Mouse (Mus musculus) lung, embryonic 15.5 days (tissue): ENCODE measurements around the gene Ahnak2. TPM values are rescaled to one million over a fixed set of nuclear protein-coding genes. Genes with fewer than 3 reads are reported as not detected.

ENCODE experiments used
- ATAC-seq: fragments of 200-750 bp; cut with Nextera tagmentation; 2 replicates; pipeline ENCODE4 v1.8.0; 2017; ENCODE audit warnings: moderate number of reproducible peaks, borderline replicate concordance; ENCODE audit not compliant: low FRiP score, low TSS enrichment; ENCODE audit errors: extremely low read depth
- H3K27ac ChIP-seq: fragments of 300-500 bp; sonication (generic); 2 replicates; pipeline ENCODE4 v1.5.1; 2015; ENCODE audit warnings: moderate library complexity, mild to moderate bottlenecking, inconsistent platforms
- H3K27me3 ChIP-seq: fragments of 300-500 bp; sonication (generic); 2 replicates; pipeline ENCODE4 v1.6.1; 2015; ENCODE audit warnings: inconsistent platforms
- H3K36me3 ChIP-seq: fragments of 300-500 bp; sonication (generic); 2 replicates; pipeline ENCODE4 v1.6.1; 2015; ENCODE audit warnings: inconsistent platforms
- H3K4me1 ChIP-seq: fragments of 300-500 bp; sonication (generic); 2 replicates; pipeline ENCODE4 v1.6.1; 2015; ENCODE audit warnings: inconsistent platforms
- H3K4me2 ChIP-seq: fragments of 300-500 bp; sonication (generic); 2 replicates; pipeline ENCODE4 v1.6.1; 2015; ENCODE audit warnings: inconsistent platforms, mild to moderate bottlenecking, moderate library complexity
- H3K4me3 ChIP-seq: fragments of 300-500 bp; sonication (generic); 2 replicates; pipeline ENCODE4 v1.5.1; 2015; ENCODE audit warnings: mild to moderate bottlenecking, inconsistent platforms
- H3K9ac ChIP-seq: fragments of 300-500 bp; sonication (generic); 2 replicates; pipeline ENCODE4 v1.6.1; 2015; ENCODE audit warnings: inconsistent platforms
- H3K9me3 ChIP-seq: fragments of 300-500 bp; sonication (generic); 2 replicates; pipeline ENCODE4 v1.6.1; 2016; ENCODE audit warnings: inconsistent platforms
- WGBS: fragments of 180-500 bp; shearing (Covaris S2); methylation state at CpG from one replicate; pipeline ENCODE4 v1.1.7; 2015; 5-methylcytosine and 5-hydroxymethylcytosine counted together
- polyA plus RNA-seq: library from polyadenylated mRNA; unstranded; fragments of >200 nt; fragmentation: Nextera tagmentation; extraction: Ambion mirVana; gene quantifications from 2 replicates; pipeline ENCODE4 v1.2.1, GENCODE M21; 2015

Gene Ahnak2
- polyA plus RNA-seq, 1 experiment from 2014 or later, result 0.98 TPM

DNA sequence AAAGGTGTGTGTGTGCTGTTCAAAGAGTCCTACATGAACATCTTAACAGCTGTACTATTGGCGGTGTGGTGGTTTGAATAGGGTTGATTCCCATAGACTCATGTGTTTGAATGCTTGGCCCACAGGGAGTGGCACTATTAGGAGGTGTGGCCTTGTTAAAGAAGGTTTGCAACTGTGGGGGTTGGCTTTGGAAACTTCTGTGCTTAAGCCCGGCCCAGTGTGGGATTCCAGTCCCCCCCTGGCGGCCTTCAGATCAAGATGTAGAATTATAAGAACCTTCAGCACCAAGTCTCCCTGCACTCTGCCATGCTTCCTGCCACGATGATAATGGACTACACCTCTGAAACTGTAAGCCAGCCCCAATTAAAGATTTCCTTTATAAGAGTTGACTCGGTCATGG is 30.0 kb upstream of the Ahnak2 start:
- no peak for ATAC-seq
- H3K27me3 ChIP-seq, result no peaks in the 10 kb centered on the region
- H3K36me3 ChIP-seq, result peaks cover 4% of the 10 kb centered on the region
- peaks cover 16% of the 10 kb centered on the region for H3K4me1 ChIP-seq
- no peak overlapping the region for H3K4me3 ChIP-seq
- no peak overlapping the region for H3K9ac ChIP-seq
- H3K9me3 ChIP-seq, result no peaks in the 10 kb centered on the region
- H3K4me2 ChIP-seq, result no peak overlapping the region
- H3K27ac ChIP-seq, result no peak overlapping the region
- 85% methylated on average over 5 of the region's 5 CpGs for WGBS

DNA sequence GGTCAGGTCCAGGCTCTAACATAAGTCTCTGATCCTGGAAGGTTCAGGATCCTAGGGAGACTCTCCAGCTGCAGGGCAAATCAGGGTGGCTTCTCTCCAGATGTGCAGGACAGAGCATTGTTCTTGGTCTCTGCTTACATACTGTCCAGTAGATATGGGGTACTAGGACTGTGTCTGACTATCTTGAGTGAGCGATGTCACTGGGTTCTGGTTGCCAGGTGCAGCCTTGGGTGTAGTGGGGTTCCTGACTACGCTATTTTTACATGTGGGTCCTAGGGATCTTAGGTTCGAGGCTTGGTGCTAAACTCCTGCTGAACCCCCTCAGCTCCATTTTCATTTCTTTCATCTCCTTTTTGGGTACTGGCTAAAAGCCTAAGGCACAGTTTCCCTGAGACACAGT is 28.1 kb upstream of the Ahnak2 start:
- no peak for ATAC-seq
- H3K27me3 ChIP-seq, result no peaks in the 10 kb centered on the region
- H3K9ac ChIP-seq, result peak overlapping the region; percentile 76
- H3K36me3 ChIP-seq, result peaks cover 15% of the 10 kb centered on the region
- peaks cover 35% of the 10 kb centered on the region for H3K4me1 ChIP-seq
- WGBS, result 80% methylated on average over 3 of the region's 3 CpGs
- no peaks in the 10 kb centered on the region for H3K9me3 ChIP-seq
- peak overlapping the region; percentile 73 for H3K4me3 ChIP-seq
- H3K4me2 ChIP-seq, result peak overlapping the region; percentile 65
- H3K27ac ChIP-seq, result no peak overlapping the region

GRCm38 (mm10) chr12:112830141-112830540 is 27.7 kb upstream of the Ahnak2 start:
- 18% methylated on average over 2 of the region's 2 CpGs for WGBS
- Histone ChIP-seq H3K4me3 (peak overlapping the region; percentile 73), H3K27me3 (no peaks in the 10 kb centered on the region), H3K9ac (peak overlapping the region; percentile 76), H3K36me3 (peaks cover 18% of the 10 kb centered on the region), H3K27ac (peak overlapping the region; percentile 51; the same call in 1 of the 2 replicates), H3K4me1 (peaks cover 37% of the 10 kb centered on the region), H3K4me2 (peak overlapping the region; percentile 65), H3K9me3 (no peaks in the 10 kb centered on the region)
- ATAC-seq, result no peak

- peak within 1 kb of the TSS; percentile 65 for H3K4me2 ChIP-seq
- H3K9ac ChIP-seq, result peak within 1 kb of the TSS; percentile 97
- H3K9me3 ChIP-seq, result no peaks in the 10 kb centered on the region
- H3K4me3 ChIP-seq, result peak within 1 kb of the TSS; percentile 73
- WGBS, result under 1% methylated on average over 53 of the region's 72 CpGs
- H3K27ac ChIP-seq, result peak within 1 kb of the TSS; percentile 93
- no peaks in the 10 kb centered on the region for H3K27me3 ChIP-seq
- ATAC-seq, result peak; percentile 97
- peaks cover 44% of the 10 kb centered on the region for H3K4me1 ChIP-seq
- H3K36me3 ChIP-seq, result peaks cover 26% of the 10 kb centered on the region
These were observed 26.9 kb upstream of the Ahnak2 start, which contains the start of gene Cdca4 for GRCm38 (mm10) chr12:112829244-112829864. Gene Cdca4, minus strand, starts transcription at chr12:112829423.

DNA sequence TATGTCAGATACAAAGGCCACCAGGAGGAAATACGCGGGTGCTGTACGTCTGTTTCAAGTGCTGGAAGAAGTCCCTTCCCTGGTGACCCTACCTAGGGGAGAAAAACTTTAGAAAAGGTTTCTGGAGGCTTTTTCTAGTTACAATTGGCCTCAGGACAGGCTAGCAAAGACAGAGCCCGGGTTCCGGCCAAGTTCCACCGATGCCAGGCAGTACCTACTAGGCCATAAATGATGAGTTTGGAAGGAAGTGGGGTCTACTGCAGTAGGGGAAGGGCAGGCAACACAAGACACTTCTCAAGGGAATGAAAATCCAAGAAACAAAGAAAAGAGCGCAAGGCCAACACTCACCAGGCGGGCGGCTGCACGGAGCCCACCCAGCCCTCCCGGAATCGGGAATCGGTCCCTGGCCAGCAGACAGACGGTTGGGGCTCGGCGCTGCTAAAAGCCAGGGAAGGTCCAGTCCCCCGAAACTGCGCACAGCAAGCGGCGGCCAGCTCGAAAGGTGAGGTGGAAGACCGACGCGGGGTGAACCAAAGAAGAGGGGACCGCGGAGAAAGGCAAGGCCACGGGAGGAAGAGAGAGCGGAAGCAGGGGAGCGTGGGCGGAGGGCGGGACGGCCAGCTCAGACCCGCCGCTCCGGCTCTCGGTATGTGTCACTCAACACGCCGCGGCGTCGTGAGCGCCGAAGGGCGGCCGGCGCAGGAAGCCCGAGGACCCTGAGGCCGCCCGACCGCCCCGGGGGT is 26.2 kb upstream of the Ahnak2 start:
- H3K9me3 ChIP-seq, result no peaks in the 10 kb centered on the region
- peak overlapping the region; percentile 61 for H3K4me2 ChIP-seq
- H3K27ac ChIP-seq, result peak overlapping the region; percentile 93
- H3K4me3 ChIP-seq, result peak overlapping the region; percentile 73
- peaks cover 50% of the 10 kb centered on the region for H3K4me1 ChIP-seq
- ATAC-seq, result peak; percentile 83
- peaks cover 32% of the 10 kb centered on the region for H3K36me3 ChIP-seq
- WGBS, result under 1% methylated on average over 48 of the region's 51 CpGs
- H3K27me3 ChIP-seq, result no peaks in the 10 kb centered on the region
- peak overlapping the region; percentile 97 for H3K9ac ChIP-seq

GRCm38 (mm10) chr12:112825901-112826300 is 23.4 kb upstream of the Ahnak2 start:
- Histone ChIP-seq H3K4me2 (0 out of 2 replicates have a peak overlapping the region, but pooled peaks have one; percentile 61), H3K36me3 (peaks cover 46% of the 10 kb centered on the region)
- WGBS, result 69% methylated on average over 5 of the region's 5 CpGs

DNA sequence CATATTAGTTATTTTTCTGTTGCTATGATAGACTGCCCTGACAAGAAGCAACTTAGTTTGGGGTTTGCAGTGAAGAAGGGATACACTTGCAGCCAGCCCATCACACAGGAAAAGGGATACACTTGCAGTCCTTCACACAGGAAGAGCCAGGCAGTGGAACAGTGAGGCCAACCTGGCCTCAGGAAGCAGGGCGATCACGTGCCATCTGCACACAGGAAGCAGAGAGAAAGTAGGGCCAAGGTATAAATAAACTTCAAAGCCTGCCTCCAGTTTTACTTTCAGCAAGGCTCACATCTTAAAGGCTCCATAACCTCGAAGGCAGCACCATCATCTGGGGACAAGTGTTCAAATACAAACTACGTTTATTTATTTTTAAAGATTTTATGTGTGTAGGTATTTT is 20.8 kb upstream of the Ahnak2 start:
- no peak for ATAC-seq
- peaks cover 54% of the 10 kb centered on the region for H3K4me1 ChIP-seq
- no peaks in the 10 kb centered on the region for H3K9me3 ChIP-seq
- 0 out of 2 replicates have a peak overlapping the region, but pooled peaks have one; percentile 0 for H3K27ac ChIP-seq
- H3K4me2 ChIP-seq, result no peak overlapping the region
- peaks cover 72% of the 10 kb centered on the region for H3K36me3 ChIP-seq
- no peak overlapping the region for H3K4me3 ChIP-seq
- H3K9ac ChIP-seq, result no peak overlapping the region
- no peaks in the 10 kb centered on the region for H3K27me3 ChIP-seq
- WGBS, result 60% methylated on average over 4 of the region's 4 CpGs

More at GRCm38 (mm10) chr12:112825901-112826300, 23.4 kb upstream of the Ahnak2 start:
- H3K9ac ChIP-seq, result no peak overlapping the region
- ATAC-seq, result no peak
- no peaks in the 10 kb centered on the region for H3K27me3 ChIP-seq
- H3K9me3 ChIP-seq, result no peaks in the 10 kb centered on the region
- no peak overlapping the region for H3K27ac ChIP-seq
- no peak overlapping the region for H3K4me3 ChIP-seq
- H3K4me1 ChIP-seq, result peaks cover 63% of the 10 kb centered on the region

DNA sequence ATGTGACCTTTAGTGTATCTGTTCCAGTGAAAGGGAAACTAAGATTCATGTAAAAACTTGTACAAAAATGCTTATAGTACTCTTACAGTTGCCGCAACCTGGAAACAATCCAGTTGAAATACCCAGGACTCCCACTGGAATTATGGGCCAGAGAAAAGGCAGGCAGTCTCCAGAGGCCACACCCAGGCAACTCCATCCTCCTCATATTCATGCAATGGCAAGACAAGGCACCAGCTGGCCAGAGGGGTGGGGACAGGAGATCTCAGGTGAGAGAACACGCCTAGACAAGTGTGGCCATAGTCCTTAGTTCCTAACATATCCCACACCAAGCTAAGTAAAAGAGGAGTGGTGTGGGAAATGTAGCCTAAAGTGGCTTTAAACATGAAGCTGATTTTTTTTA is 20.2 kb upstream of the Ahnak2 start:
- Histone ChIP-seq H3K4me3 (no peak overlapping the region), H3K27ac (no peak overlapping the region), H3K4me1 (peaks cover 49% of the 10 kb centered on the region), H3K4me2 (no peak overlapping the region), H3K9ac (no peak overlapping the region), H3K36me3 (peaks cover 74% of the 10 kb centered on the region), H3K27me3 (no peaks in the 10 kb centered on the region), H3K9me3 (no peaks in the 10 kb centered on the region)
- no peak for ATAC-seq
- 65% methylated on average over 2 of the region's 2 CpGs for WGBS

DNA sequence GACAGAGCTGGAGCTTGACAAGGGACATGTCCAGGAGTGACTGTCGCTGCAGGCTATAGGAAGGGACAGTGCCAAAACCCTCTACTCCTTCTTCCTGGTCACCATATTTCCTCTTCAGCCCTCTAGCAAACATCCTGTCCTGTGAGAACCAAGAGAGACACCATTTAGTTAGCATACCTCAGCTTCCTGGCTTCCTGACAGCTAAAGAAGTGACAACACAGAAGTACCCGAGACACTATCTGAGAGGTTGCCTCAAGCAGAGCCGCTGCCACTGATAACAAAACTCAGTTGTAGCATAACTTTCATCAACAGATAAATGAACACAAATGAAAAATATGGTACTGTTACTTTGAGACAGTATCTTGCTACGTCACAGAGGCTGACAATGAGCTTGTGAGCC is 19.5 kb upstream of the Ahnak2 start:
- Histone ChIP-seq H3K4me1 (peaks cover 42% of the 10 kb centered on the region), H3K27me3 (no peaks in the 10 kb centered on the region), H3K36me3 (peaks cover 67% of the 10 kb centered on the region), H3K9me3 (no peaks in the 10 kb centered on the region), H3K4me3 (no peak overlapping the region), H3K4me2 (no peak overlapping the region), H3K27ac (no peak overlapping the region), H3K9ac (no peak overlapping the region)
- no peak for ATAC-seq
- 61% methylated on average over 4 of the region's 4 CpGs for WGBS

GRCm38 (mm10) chr12:112821216-112821615 is 18.8 kb upstream of the Ahnak2 start:
- 32% methylated on average over 1 of the region's 1 CpGs for WGBS
- Histone ChIP-seq H3K36me3 (peaks cover 63% of the 10 kb centered on the region), H3K9me3 (no peaks in the 10 kb centered on the region), H3K27ac (no peak overlapping the region), H3K4me2 (no peak overlapping the region), H3K4me1 (peaks cover 35% of the 10 kb centered on the region), H3K9ac (no peak overlapping the region), H3K4me3 (no peak overlapping the region), H3K27me3 (no peaks in the 10 kb centered on the region)
- ATAC-seq, result 0 out of 2 replicates have a peak, but pooled peaks have one; percentile 27

DNA sequence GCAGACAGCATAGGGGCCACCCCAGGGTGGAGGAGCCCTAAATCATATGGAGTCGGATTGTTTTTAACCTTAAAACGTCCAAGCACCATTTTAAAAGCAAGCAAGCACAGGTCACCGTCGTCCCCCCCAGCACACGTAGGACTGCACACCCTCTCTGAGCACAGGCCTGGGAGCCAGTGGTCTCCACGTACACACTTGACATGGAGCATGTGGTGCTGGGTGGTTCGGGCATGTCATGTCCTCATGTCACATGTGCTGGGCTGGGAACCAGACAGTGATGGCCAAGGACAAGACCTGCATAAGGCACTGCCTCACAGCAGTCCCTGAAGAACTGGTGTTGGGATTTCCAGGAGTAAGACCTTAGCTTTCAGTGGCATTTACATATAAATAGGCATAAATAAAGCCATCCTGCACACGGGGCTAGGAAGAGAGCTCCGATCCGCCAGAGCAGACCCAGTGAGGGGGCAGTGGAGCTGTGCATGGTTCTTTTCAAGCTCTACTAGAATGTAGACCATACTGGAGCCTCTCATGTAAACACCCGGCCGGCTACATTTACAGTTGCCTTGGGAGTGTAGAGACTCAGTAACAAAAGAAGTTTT is 18.0 kb upstream of the Ahnak2 start:
- Histone ChIP-seq H3K9me3 (no peaks in the 10 kb centered on the region), H3K27me3 (no peaks in the 10 kb centered on the region), H3K9ac (no peak overlapping the region), H3K4me3 (no peak overlapping the region), H3K27ac (no peak overlapping the region), H3K4me1 (peaks cover 27% of the 10 kb centered on the region), H3K4me2 (no peak overlapping the region), H3K36me3 (peaks cover 67% of the 10 kb centered on the region)
- no peak for ATAC-seq
- 82% methylated on average over 12 of the region's 12 CpGs for WGBS
